Mouse (Mus musculus) adrenal gland, postnatal 25 days (tissue): ENCODE measurements at regions not wholly inside any gene's neighbourhood (a gene's known extent, or its start where the extent isn't known, plus 50 kb on each side); places are given as distances from the start of the nearest gene placed in this dataset.
A peak's percentile ranks its signal among the peaks of the same experiment; 100 is the strongest.

Experiments
- DNase-seq: peaks from one replicate; pipeline ENCODE4 v3.0.0; 2021; ENCODE audit warnings: mixed read lengths

GRCm38 (mm10) chr19:14891090-14891428, 293.2 kb upstream of the Tle4 start:
- no peak for DNase-seq

GRCm38 (mm10) chr19:14890241-14891089, 292.6 kb upstream of the Tle4 start:
- peak; percentile 27 for DNase-seq

- no peak for DNase-seq
Observed at GRCm38 (mm10) chr19:14889794-14890193, 291.9 kb upstream of the Tle4 start.

GRCm38 (mm10) chr19:14883707-14884421, 286.0 kb upstream of the Tle4 start:
- no peak for DNase-seq

GRCm38 (mm10) chr19:14880818-14881217, 283.0 kb upstream of the Tle4 start:
- no peak for DNase-seq

- no peak for DNase-seq
Observed at GRCm38 (mm10) chr19:14873986-14874385, 276.1 kb upstream of the Tle4 start.

- no peak for DNase-seq
Observed at GRCm38 (mm10) chr19:14871178-14871867, 273.5 kb upstream of the Tle4 start.

- no peak for DNase-seq
Observed at GRCm38 (mm10) chr19:14862654-14863468, 265.0 kb upstream of the Tle4 start.

GRCm38 (mm10) chr19:14855036-14855435, 257.2 kb upstream of the Tle4 start:
- no peak for DNase-seq

- DNase-seq = no peak
Observed at GRCm38 (mm10) chr19:14853416-14853815, 255.6 kb upstream of the Tle4 start.

- no peak for DNase-seq
Observed at GRCm38 (mm10) chr19:14849561-14849960, 251.7 kb upstream of the Tle4 start.

- no peak for DNase-seq
Observed at GRCm38 (mm10) chr19:14847120-14847519, 249.3 kb upstream of the Tle4 start.

- no peak for DNase-seq
Observed at GRCm38 (mm10) chr19:14835629-14836028, 237.8 kb upstream of the Tle4 start.

GRCm38 (mm10) chr19:14816354-14816753, 218.5 kb upstream of the Tle4 start:
- DNase-seq = no peak

GRCm38 (mm10) chr19:14806787-14807186, 208.9 kb upstream of the Tle4 start:
- DNase-seq = no peak

- DNase-seq = no peak
Observed at GRCm38 (mm10) chr19:14802909-14803650, 205.2 kb upstream of the Tle4 start.

- no peak for DNase-seq
Observed at GRCm38 (mm10) chr19:14801669-14802068, 203.8 kb upstream of the Tle4 start.

- DNase-seq = no peak
Observed at GRCm38 (mm10) chr19:14799002-14799401, 201.2 kb upstream of the Tle4 start.

- no peak for DNase-seq
Observed at GRCm38 (mm10) chr19:14798417-14798816, 200.6 kb upstream of the Tle4 start.

- DNase-seq = no peak
Observed at GRCm38 (mm10) chr19:14795910-14796309, 198.1 kb upstream of the Tle4 start.

GRCm38 (mm10) chr19:14789992-14790391, 192.1 kb upstream of the Tle4 start:
- DNase-seq = no peak

- no peak for DNase-seq
Observed at GRCm38 (mm10) chr19:14788630-14789029, 190.8 kb upstream of the Tle4 start.
